Mouse (Mus musculus) bone marrow macrophage, adult 2 months (primary cell): ENCODE results near the gene Grid1. TPM values are rescaled to one million over a fixed set of nuclear protein-coding genes. Genes with fewer than 3 reads are reported as not detected.

Experiments used
- H3K27ac ChIP-seq: 2 replicates; pipeline ENCODE4 v1.5.1; 2012; ENCODE audit warnings: low read depth, low read length; ENCODE audit not compliant: insufficient read depth
- H3K4me1 ChIP-seq: 2 replicates; pipeline ENCODE4 v1.6.1; 2012; ENCODE audit warnings: low read length; ENCODE audit not compliant: control insufficient read depth, insufficient read depth
- H3K4me3 ChIP-seq: 2 replicates; pipeline ENCODE4 v1.5.1; 2012; ENCODE audit warnings: mild to moderate bottlenecking, low read length, moderate library complexity; ENCODE audit not compliant: insufficient read depth
- CTCF ChIP-seq: IDR thresholded peaks from 2 replicates; pipeline ENCODE4 v1.5.1; 2012; ENCODE audit warnings: low read depth, mild to moderate bottlenecking, low read length, moderate library complexity
- POLR2A ChIP-seq: IDR thresholded peaks from 2 replicates; pipeline ENCODE4 v1.6.1; 2012; ENCODE audit warnings: mild to moderate bottlenecking, low read depth, low read length, borderline replicate concordance
- polyA plus RNA-seq: library from polyadenylated mRNA; stranded (reverse); fragments of >200 nt; gene quantifications from 2 replicates; pipeline ENCODE4 v1.2.4, GENCODE M21; 2012; ENCODE audit not compliant: missing spikeins, insufficient read depth, insufficient read length

The Grid1 gene
- not detected in 2 replicates for polyA plus RNA-seq

DNA sequence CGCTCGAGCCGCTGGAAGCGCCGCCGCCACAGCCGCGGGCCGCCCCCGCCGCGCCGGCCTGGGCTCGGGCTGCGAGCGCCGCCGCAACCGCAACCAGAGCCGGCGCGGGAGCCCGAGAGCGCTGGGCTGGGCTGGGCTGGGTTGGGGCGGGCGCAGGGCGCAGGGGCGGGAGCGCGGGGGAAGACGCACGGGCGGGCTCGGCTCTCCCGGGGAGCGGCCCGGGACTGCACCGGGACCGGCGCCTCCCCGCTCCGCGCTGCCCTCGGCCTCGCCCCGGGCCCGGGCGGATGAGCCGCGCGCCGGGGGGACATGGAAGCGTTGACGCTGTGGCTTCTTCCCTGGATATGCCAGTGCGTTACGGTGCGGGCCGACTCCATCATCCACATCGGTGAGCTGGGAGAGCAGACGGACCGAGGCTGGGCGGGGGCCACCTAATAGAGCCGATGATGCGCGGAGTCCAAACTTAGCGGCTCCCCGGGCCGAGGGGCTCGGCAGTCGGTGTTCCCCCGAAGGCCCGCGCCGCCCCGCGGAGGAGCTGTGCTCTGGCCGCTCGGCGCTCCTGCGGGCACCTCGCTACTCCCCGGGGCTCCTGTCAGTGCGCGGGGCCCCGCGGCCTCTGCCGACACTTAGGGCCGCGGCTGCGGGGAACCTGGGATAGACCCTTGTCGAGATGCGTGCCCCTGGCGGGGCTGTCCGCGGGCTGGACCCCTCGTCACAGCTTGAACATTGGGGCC lies at the start of gene Grid1:
Gene Grid1, plus strand, starts transcription at position 190 of the 734 bp plus-strand sequence.
- no peak within 1 kb of the TSS for H3K27ac ChIP-seq
- peak within 1 kb of the TSS; percentile 21; the same call in 1 of the 2 replicates for H3K4me3 ChIP-seq
- TF ChIP-seq CTCF (no peak), POLR2A (no peak)
- H3K4me1 ChIP-seq, result peaks cover 5% of the 10 kb centered on the region

DNA sequence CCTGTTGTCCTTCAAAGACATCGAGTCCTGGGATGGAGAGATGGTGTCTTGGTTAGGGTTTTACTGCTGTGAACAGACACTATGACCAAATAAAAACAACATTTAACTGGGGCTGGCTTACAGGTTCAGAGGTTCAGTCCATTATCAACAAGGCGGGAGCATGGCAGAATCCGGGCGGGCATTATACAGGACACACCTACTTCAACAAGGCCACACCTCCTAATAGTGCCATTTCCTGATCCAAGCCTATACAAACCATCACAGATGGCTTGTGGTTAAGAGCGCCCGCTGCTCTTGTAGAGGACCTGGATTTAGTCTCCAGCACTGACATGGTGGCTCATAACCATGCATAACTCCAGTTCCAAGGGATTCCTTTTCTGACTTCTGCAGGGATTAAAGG lies 49.4 kb upstream of the Grid1 start:
- Histone ChIP-seq H3K4me3 (no peak overlapping the region), H3K4me1 (no peaks in the 10 kb centered on the region), H3K27ac (no peak overlapping the region)
- TF ChIP-seq CTCF (no peak), POLR2A (no peak)

DNA sequence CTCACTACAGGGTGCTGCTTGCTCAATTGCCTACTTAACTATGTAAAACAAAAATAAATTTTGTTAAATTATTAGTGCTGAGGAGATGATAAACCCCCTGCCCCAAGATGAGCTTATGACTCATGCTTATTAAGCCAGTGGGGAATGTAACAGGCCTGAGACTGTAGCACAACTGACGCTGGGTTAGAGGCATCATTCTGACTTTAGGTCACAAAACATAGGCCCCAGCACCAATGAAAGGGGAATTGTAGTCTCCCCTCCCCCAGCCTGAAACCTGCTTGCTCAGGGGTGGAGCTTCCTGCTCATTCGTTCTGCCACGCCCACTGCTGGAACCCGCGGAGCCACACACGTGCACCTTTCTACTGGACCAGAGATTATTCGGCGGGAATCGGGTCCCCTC lies 48.3 kb upstream of the Grid1 start:
- H3K4me3 ChIP-seq, result no peak overlapping the region
- no peaks in the 10 kb centered on the region for H3K4me1 ChIP-seq
- TF ChIP-seq CTCF, result no peak
- TF ChIP-seq POLR2A, result no peak
- no peak overlapping the region for H3K27ac ChIP-seq

DNA sequence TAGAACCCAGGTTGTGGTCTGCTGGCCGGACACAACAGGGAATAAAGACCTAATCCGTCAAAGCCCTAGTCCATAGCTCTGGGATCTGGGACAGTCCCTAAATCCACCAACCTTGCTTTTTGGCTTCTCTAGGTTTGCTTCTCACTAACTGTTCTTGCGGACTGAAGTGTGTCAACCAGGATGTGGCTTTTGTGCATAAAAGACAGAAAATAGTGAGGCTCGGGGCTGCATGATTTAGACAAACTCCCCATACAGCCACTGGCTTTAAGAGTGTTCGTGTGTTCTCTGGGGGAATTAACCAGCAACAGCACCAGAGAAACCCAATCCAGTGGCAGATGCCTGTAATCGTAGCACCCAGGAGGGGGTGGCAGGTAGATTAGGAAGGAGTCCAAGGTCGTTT lies 47.8 kb upstream of the Grid1 start:
- H3K4me3 ChIP-seq, result no peak overlapping the region
- no peaks in the 10 kb centered on the region for H3K4me1 ChIP-seq
- TF ChIP-seq POLR2A, result no peak
- TF ChIP-seq CTCF, result no peak
- H3K27ac ChIP-seq, result no peak overlapping the region

DNA sequence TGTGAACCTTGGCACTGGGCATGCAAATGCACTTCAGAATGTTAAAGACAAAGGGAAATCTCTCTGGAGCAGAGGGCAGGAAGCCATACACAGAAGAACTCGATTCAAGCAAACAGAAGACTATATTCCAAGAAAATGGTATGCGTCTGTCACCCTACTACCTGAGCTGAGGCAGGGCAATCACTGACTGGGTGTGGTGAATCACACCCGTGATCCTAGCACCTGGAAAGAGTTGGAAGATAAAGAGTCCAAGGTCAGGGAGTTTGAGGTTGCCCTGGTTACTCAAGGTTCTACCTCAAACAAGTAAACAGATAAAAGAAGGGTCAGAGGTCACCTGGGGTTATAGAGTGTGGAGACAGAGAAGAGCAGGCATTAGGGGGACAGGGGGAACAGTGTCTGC lies 46.2 kb upstream of the Grid1 start:
- no peak overlapping the region for H3K4me3 ChIP-seq
- TF ChIP-seq CTCF (no peak), POLR2A (no peak)
- H3K4me1 ChIP-seq, result no peaks in the 10 kb centered on the region
- no peak overlapping the region for H3K27ac ChIP-seq

DNA sequence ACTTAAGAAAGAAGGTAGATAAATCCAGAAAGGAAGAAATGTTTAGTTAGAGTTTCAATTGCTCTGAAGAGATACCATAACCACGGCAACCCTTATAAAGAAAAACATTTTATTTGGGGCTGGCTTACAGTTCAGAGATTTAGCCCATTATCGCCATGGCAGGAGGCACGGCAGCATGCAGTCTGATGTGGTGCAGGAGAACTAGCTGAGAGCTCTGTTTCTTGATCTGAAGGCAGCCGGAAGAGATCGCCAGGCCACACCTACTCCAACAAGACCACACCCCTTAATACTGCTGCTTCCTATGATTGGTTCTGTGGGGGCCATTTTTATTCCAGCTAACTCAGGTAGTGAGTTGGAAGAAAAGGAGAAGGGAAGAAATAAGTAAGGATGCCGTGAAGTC lies 45.7 kb upstream of the Grid1 start:
- Histone ChIP-seq H3K27ac (no peak overlapping the region), H3K4me1 (no peaks in the 10 kb centered on the region), H3K4me3 (no peak overlapping the region)
- no peak for TF ChIP-seq POLR2A
- TF ChIP-seq CTCF, result no peak

DNA sequence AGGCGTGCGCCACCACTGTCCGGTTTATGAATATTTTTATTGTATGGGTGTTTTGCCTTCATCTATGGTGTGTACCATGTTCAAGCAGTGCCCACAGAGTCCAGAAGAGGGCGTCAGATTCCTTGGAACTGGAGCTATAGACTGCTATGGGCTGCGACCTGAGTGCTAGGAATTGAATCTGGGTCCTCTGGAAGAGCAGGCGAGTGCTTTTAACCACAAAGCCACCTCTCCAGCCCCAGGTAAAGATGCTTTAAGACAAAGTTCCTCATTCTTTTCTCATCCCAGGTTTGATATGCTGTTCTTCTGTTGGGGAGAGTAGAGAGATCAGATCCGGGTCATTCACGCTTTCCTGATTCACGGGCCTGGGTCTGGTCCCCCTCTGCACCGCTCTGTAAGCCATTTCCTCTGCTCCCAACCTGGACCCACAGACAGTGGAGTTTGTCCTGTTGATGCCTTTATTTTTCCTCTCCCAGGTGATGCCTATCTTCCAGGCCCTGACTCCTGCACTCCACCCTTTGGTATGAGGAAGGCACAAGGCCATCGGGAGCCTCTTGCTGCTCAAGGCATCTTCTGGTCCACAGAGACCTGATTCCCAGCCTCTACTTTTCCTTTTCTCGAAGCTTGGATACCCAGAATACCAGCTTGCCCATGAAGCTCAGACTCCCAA lies 43.1 kb upstream of the Grid1 start:
- Histone ChIP-seq H3K4me1 (no peaks in the 10 kb centered on the region), H3K4me3 (no peak overlapping the region), H3K27ac (no peak overlapping the region)
- TF ChIP-seq POLR2A, result no peak
- TF ChIP-seq CTCF, result no peak

DNA sequence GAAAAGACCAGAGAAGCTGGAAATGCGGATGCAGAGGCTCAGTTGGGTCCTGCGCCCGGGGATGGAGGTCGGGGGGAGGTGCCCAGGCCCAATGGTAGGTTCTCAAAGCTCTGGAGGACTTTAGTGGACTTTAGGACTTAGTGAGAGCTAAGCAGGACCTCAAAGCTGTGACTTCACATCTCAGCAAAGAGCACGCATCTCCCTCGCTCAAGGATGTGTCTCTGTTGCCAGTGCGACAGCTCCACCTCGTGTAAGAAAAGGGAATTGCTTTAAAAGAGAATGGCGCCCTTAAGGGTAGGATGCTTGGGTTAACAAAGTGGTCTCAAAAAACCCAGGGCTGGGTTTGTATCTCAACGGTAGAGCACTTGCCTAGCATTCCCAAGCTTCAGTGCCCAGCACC lies 42.1 kb upstream of the Grid1 start:
- H3K27ac ChIP-seq, result no peak overlapping the region
- TF ChIP-seq POLR2A (no peak), CTCF (peak; percentile 48)
- H3K4me3 ChIP-seq, result no peak overlapping the region

DNA sequence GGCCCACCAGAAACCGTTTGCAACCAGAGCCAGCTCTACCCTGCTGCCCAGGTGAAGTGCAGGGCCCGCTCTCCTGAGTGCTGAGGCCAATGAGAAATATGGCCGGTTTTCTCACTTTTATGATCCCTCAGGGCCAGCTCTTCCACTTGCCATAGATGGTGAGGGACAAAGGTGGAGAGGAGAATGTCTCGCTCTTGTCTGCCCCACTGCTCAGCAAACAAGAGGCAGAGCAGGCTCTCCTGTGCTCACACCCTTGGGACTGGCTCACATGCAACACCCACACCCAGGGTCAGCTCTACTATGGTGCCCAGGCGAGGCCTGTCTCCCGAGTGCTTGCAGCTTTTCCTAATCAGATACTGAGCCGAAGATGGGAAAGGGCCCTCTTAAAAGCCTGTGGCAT lies 41.1 kb upstream of the Grid1 start:
- TF ChIP-seq CTCF (no peak), POLR2A (no peak)
- Histone ChIP-seq H3K4me1 (no peaks in the 10 kb centered on the region), H3K4me3 (no peak overlapping the region), H3K27ac (no peak overlapping the region)

More for the DNA sequence above, 42.1 kb upstream of the Grid1 start:
- no peaks in the 10 kb centered on the region for H3K4me1 ChIP-seq

DNA sequence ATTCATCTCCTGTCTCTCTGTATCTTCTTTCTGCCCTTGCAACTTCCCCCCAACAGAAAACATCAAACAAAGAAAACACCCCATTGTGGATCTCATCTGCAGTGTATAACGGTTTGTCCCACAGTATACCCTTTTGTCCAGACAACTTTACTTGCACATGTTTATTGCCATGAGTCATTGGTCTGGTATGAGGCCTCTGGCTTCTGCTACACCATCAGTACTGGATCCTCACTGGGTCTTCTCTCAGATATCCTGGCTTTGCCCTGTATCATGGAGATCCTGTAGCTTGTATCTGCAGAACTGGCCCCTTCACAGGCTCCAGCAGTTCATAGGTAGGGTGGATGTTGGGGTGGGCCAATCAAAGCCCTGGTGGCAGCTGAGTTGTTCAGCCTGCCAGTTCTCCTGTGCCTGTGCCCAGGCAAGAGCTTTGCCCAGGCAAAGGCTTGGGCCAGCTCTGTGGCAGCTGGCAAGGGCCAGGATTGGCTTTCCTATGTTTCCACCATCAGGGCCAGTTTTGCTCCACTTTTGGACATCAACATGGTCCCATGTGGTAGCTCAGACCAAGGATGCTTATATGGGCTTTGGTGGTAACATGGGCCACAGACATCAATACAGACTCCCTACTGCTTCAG lies 26.4 kb upstream of the Grid1 start:
- Histone ChIP-seq H3K4me1 (no peaks in the 10 kb centered on the region), H3K4me3 (no peak overlapping the region), H3K27ac (no peak overlapping the region)
- TF ChIP-seq CTCF, result no peak
- TF ChIP-seq POLR2A, result no peak
